Mouse (Mus musculus) cerebellum, adult 9-11 months (tissue): Measurements from ENCODE around the gene Abcg4.
A peak's percentile ranks its signal among the peaks of the same experiment; 100 is the strongest.

Experiments
- DNase-seq: peaks from one replicate; pipeline ENCODE4 v3.0.0; 2022

Gene Abcg4

DNA sequence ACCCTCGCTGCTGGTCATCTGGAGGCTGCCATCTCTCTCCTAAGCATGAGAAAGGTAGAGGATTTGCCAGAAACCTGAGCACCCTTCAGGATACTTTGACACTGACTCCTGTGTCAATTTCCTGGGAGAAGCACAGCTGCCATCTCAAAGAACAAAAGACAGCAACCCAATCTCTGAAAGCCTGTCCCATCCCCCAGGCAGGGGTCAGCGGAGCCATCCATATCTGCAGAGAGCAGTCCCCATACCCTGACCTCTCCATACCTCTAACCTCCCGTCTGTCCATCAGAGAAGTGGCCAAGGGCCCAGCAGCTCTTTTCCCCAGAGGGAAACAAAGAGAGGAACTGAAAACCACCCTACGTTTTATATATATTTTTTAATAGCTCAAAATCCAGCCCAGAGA, 51.8 kb downstream of the Abcg4 start:
- no peak for DNase-seq

DNA sequence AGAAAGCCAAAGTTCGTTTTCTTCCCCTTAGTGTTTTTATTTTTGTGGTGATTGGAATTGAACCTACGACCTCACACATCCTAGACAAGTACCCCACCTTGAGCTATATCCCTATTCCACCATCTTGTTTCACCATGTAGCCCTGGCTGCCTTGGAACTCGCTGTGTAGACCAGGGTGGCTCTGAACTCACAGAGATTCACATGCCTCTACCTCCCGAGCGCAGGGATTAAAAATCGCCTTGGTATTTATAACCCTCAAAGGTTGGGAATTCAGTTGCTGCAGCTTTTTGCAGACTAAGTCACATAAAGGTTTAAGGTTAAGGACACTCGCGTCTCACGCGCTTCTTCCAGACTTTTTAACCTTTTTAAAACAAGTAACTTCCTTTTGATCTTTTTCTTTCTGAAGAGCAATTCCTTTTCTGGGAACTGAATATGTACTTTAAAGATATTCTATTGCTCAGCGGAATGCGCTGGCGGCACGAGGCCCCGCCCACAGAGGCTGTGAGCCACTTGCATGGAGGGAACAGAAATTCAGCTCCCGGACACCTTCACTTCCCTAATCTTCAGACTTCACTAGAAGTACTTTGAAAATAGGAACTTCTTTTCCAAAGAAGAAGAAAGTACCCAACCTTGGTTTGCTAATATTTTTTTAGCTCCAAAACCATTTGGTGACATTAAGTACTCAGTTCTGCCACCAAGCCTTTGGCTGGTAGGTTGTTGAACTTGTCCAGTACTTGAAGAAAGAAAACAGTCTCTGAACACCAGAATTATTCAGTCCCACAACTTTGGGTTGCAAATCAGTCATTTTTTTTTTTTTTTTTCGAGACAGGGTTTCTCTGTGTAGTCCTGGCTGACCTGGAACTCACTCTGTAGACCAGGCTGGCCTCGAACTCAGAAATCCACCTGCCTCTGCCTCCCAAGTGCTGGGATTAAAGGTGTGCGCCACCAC, 53.7 kb downstream of the Abcg4 start:
- DNase-seq, result peak; percentile 50

DNA sequence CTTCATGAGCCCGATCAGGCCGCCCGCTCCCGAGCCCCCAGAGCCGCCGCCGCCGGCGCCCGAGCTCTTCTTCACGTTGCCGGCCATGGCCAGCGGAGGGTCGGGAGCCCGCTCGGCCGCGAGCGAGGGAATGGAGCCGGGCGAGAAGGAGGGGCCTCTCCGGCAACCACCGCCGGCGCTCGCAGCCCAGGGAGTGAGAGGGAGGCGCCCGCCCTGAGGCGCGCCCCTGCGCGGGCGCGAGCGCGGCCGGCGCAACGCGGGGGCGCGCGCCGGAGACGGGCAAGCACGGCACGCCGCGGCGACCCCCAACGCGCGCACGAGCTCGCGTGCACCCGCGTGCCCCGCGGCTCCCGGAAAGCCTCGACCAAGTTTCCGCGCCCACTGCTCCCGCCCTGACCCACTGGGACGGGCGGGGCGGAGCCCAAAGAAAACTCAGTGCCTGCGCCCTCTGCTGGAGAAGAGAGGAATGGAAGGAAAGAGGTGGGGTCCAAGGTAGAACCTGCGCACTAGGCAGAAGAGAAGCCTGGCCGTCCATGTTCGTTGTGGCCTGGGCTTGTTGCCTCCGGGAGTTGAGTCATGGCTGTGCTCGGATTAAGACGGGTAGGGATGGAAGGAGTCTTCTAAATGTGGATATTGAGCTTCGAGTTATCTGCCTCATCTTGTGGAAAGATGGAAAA, 54.5 kb downstream of the Abcg4 start, which contains the start of gene Cbl:
Cbl (minus strand) TSS at position 248 of the 677 bp plus-strand sequence.
- peak; percentile 98 for DNase-seq

DNA sequence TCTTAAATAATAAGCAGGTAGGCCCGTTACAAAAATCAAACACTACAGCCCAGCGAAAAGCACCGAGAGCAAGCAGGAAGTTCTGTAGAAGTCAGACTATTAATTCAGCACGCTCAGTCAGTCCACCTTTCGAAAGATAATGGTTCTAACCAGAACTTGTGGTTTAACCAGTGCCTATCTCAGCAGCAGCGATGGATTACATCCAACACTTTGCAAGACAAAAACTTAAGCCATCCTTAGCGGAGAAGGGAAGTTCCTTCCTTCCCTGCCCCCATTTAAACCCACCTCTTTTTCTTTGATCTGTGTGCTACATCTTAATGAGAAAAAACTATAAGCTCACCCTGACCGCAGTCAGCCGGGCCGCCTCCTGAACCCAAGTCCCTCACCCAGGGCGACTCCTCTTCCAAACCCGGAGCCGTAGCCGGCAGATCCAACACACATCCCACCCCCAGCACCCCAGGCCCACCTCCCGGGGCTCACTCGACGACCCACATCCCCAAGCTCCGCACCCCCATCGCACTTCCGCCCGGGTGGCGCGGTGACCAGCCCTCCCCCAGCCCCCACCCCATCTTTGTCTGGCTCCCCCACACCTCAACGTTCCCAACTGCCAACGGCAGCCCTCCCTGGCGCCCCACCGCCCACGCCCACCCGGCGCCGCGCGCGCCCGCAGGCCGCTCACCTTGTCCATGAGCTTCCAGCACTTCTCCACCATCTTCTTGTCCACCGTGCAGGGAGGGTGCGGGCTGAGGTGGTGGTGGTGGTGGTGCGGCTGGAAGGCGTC, 55.2 kb downstream of the Abcg4 start:
- no peak for DNase-seq

DNA sequence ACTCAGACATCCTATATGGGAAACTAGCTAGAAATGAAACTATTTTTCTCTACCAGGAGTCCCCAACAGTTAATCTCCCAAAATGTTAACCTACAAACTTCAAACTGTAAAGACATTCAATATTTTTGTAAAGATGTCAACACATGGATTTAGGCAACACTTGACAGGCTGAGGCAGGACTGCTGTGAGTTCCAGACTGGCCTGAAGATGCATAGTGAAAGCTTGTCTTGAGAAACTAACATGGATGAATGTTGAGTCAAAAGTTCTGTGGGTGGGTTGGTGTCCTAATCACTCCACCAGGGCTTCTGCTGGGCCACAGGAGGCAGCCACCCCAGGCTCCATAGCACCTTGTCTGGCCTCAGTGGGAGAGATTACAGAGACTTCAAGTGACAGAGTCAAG, 56.8 kb downstream of the Abcg4 start:
- DNase-seq, result no peak

DNA sequence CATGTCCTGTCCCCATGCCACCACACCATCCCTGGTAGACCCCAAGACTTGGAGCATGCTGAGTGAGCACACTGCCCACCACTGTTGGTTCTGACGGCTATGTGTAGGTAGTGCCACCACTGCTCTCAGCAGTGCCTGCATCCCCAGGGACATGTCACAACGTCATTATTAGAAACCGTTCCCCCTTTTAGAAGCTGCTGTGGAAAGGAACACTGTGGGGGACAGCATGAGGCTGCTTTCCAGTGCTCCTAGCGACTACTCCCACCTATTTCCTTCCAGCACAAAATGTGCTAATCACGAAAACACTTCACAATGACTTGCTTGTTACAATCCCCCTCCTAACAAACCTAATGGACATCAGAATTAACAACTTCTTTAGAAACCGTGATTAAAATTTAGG, 62.4 kb downstream of the Abcg4 start:
- DNase-seq, result no peak
